9 mouse cellular contexts compared by ENCODE assay signal in genomic region chr19:57134654-57135348, GRCm38 (mm10).
DNase-seq lines count a peak whose midpoint lies in the region; ATAC-seq and TF ChIP-seq lines count a peak whose summit lies in the region.
"Had no signal": no experiment of that assay in that cellular context is flagged by ENCODE, and none has a peak within 500 bp of the region (broad histone marks: within the 10 kb centered on the region; RNA-seq: fewer than 3 reads in every experiment).

No protein-coding gene starts in this region.

- ATAC-seq in midbrain, embryonic 11.5 days (ENCODE audit: low FRiP score), result peak; percentile 49; the same call in 1 of the 2 replicates

- H3K4me3 ChIP-seq in heart, embryonic 10.5 days, result no peak overlapping the region
- no peak overlapping the region for H3K4me3 ChIP-seq in hindbrain, embryonic 10.5 days
- no peak overlapping the region for H3K4me3 ChIP-seq in midbrain, embryonic 11.5 days (ENCODE audit: low read depth, low read length)

- no peaks in the 10 kb centered on the region for H3K27me3 ChIP-seq in heart, embryonic 10.5 days (ENCODE audit: insufficient read depth, poor library complexity, severe bottlenecking)
- no peaks in the 10 kb centered on the region for H3K27me3 ChIP-seq in hindbrain, embryonic 10.5 days (ENCODE audit: insufficient read depth, poor library complexity, severe bottlenecking)
- H3K27me3 ChIP-seq in midbrain, embryonic 11.5 days (ENCODE audit: control insufficient read depth, insufficient read depth, low read length), result no peaks in the 10 kb centered on the region

- H3K4me2 ChIP-seq in midbrain, embryonic 11.5 days, result no peak overlapping the region

- DNase-seq in heart, adult 18-20 months, result peak; percentile 56 to 64
- no peak for DNase-seq in heart, embryonic 10.5 days (ENCODE audit: low spot score)
- DNase-seq in brain, embryonic 14.5 days (ENCODE audit: low read depth), result peak; percentile 83
- DNase-seq in hindbrain, embryonic 10.5 days (ENCODE audit: low spot score), result no peak
- no peak for DNase-seq in midbrain, embryonic 11.5 days (ENCODE audit: low spot score, missing footprints)
- no peak for DNase-seq in cerebellum, postnatal 4 days (ENCODE audit: low spot score in 2 of 2)
- no peak for DNase-seq in ovary, adult 18-20 months (ENCODE audit: low spot score)
- DNase-seq in frontal cortex, postnatal 10 days (ENCODE audit: low spot score in 2 of 2), result no peak
- DNase-seq: left cerebral cortex, postnatal 4 days had no signal

- no peak overlapping the region for H3K27ac ChIP-seq in heart, embryonic 10.5 days
- H3K27ac ChIP-seq in hindbrain, embryonic 10.5 days, result peak overlapping the region; percentile 56
- no peak overlapping the region for H3K27ac ChIP-seq in midbrain, embryonic 11.5 days (ENCODE audit: low read depth, low read length)

- no peak overlapping the region for H3K9ac ChIP-seq in midbrain, embryonic 11.5 days (ENCODE audit: low read length)

- H3K4me1 ChIP-seq in heart, embryonic 10.5 days, result peaks cover 45% of the 10 kb centered on the region
- H3K4me1 ChIP-seq in hindbrain, embryonic 10.5 days (replicated peaks), result peaks cover 10% of the 10 kb centered on the region
- H3K4me1 ChIP-seq in midbrain, embryonic 11.5 days (ENCODE audit: control insufficient read depth, insufficient read depth, low read length), result no peaks in the 10 kb centered on the region; the same call in 1 of the 2 replicates

- no peak for TF ChIP-seq CTCF in brain, embryonic 14.5 days (IDR thresholded peaks at IDR 0.05; ENCODE audit: borderline replicate concordance, extremely low read depth, insufficient read depth, insufficient read length)

- no peak for TF ChIP-seq POLR2A in brain, embryonic 14.5 days (IDR thresholded peaks at IDR 0.05; ENCODE audit: borderline replicate concordance, extremely low read depth, insufficient read depth, insufficient read length, poor library complexity, severe bottlenecking)

- peaks cover 36% of the 10 kb centered on the region for H3K36me3 ChIP-seq in heart, embryonic 10.5 days
- H3K36me3 ChIP-seq in hindbrain, embryonic 10.5 days, result no peaks in the 10 kb centered on the region
- no peaks in the 10 kb centered on the region for H3K36me3 ChIP-seq in midbrain, embryonic 11.5 days (ENCODE audit: control insufficient read depth, insufficient read depth, low read length)

- no peaks in the 10 kb centered on the region for H3K9me3 ChIP-seq in heart, embryonic 10.5 days
- H3K9me3 ChIP-seq in hindbrain, embryonic 10.5 days, result no peaks in the 10 kb centered on the region
- no peaks in the 10 kb centered on the region for H3K9me3 ChIP-seq in midbrain, embryonic 11.5 days (ENCODE audit: control insufficient read depth, low read length)

- 56% methylated on average over 20 of the region's 20 CpGs for WGBS in heart, embryonic 10.5 days
- WGBS in hindbrain, embryonic 10.5 days, result 68% methylated on average over 20 of the region's 20 CpGs
- WGBS in midbrain, embryonic 11.5 days, result 63% methylated on average over 20 of the region's 20 CpGs

Comparison
In these comparisons a context has a peak if more than half of its experiments do, and no peak if none do; other contexts are left out.
1. DNase-seq: peak in heart, adult 18-20 months (2 of 2) and brain, embryonic 14.5 days (single experiment); none in heart, embryonic 10.5 days (single experiment), hindbrain, embryonic 10.5 days (single experiment), midbrain, embryonic 11.5 days (single experiment), cerebellum, postnatal 4 days (0 of 2), ovary, adult 18-20 months (single experiment) and frontal cortex, postnatal 10 days (0 of 2).